Mouse (Mus musculus): ENCODE measurements at regions not wholly inside any gene's neighbourhood (a gene's known extent, or its start where the extent isn't known, plus 50 kb on each side); places are given as distances from the start of the nearest gene placed in this dataset.

GRCm38 (mm10) chr7:111237819-111238218, 155.0 kb upstream of the Eif4g2 start:
- no peak for TF ChIP-seq CTCF (IDR thresholded peaks at IDR 0.05; ENCODE audit: extremely low read depth, insufficient read length, insufficient replicate concordance, low read depth, low read length)
- no peak for TF ChIP-seq POLR2A (IDR thresholded peaks at IDR 0.05; ENCODE audit: low read depth, low read length)
